Mouse (Mus musculus) lung, postnatal 0 days (tissue): ENCODE results near the gene Morc4.

ENCODE experiments used
- CTCF ChIP-seq: IDR thresholded peaks from 2 replicates; pipeline ENCODE4 v1.5.1; 2016; ENCODE audit warnings: antibody characterized with exemption, mild to moderate bottlenecking
- EP300 ChIP-seq: IDR thresholded peaks from 2 replicates; pipeline ENCODE4 v1.6.1; 2016; ENCODE audit warnings: antibody characterized with exemption, mild to moderate bottlenecking, control low read depth

DNA sequence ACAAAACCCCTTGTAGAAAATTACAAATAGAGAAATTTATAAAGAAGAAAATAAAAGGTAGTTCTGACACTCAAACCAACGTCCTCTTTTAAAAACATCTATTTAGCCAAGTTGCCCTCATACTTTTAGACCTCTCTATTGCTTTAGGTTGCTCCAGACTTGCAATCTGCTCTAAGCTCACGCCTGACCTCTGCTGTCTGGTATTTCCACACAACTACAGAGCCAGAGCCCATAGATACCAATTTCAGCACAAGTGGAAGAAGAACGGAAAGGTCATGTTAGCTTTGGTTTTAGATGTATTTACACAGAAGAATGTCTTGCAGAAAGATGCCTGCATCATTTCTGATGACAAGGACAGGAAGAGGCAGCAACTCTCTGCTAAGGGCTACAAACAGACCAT lies 32.4 kb downstream of the Morc4 start:
- peak; percentile 51 for TF ChIP-seq CTCF
- TF ChIP-seq EP300 = no peak
